Mouse (Mus musculus): ENCODE measurements around the gene Pik3cg. TPM values are rescaled to one million over a fixed set of nuclear protein-coding genes. Genes with fewer than 3 reads are reported as not detected.

Gene Pik3cg
- polyA plus RNA-seq, 1 experiment from 2014 or later: 3.7 TPM

- Histone ChIP-seq H3K9ac (ENCODE audit: low read length) (no peak overlapping the region), H3K9me3 (ENCODE audit: control insufficient read depth, low read length) (no peaks in the 10 kb centered on the region), H3K4me3 (ENCODE audit: low read depth, low read length) (no peak overlapping the region), H3K4me1 (replicated peaks; ENCODE audit: control insufficient read depth, insufficient read depth, low read length) (no peaks in the 10 kb centered on the region), H3K27ac (ENCODE audit: low read depth) (no peak overlapping the region), H3K36me3 (ENCODE audit: control insufficient read depth, insufficient read depth, low read length) (no peaks in the 10 kb centered on the region), H3K4me2 (ENCODE audit: low read length) (no peak overlapping the region), H3K27me3 (replicated peaks; ENCODE audit: control insufficient read depth, insufficient read depth, low read length) (no peaks in the 10 kb centered on the region)
- no peak for ATAC-seq (replicated peaks; ENCODE audit: low FRiP score, low TSS enrichment, low read depth)
- no peak for DNase-seq (ENCODE audit: low spot score)
- 92% methylated on average over 15 of the region's 15 CpGs for WGBS
Measured at GRCm38 (mm10) chr12:32182632-32183419, 25.6 kb downstream of the Pik3cg start.

- Histone ChIP-seq H3K27ac (ENCODE audit: low read depth) (no peak overlapping the region), H3K4me3 (ENCODE audit: low read depth, low read length) (no peak overlapping the region), H3K4me1 (replicated peaks; ENCODE audit: control insufficient read depth, insufficient read depth, low read length) (no peaks in the 10 kb centered on the region), H3K27me3 (replicated peaks; ENCODE audit: control insufficient read depth, insufficient read depth, low read length) (no peaks in the 10 kb centered on the region), H3K36me3 (ENCODE audit: control insufficient read depth, insufficient read depth, low read length) (no peaks in the 10 kb centered on the region), H3K4me2 (ENCODE audit: low read length) (no peak overlapping the region), H3K9ac (ENCODE audit: low read length) (no peak overlapping the region), H3K9me3 (ENCODE audit: control insufficient read depth, low read length) (no peaks in the 10 kb centered on the region)
- 60% methylated on average over 4 of the region's 4 CpGs for WGBS
- no peak for DNase-seq (ENCODE audit: low spot score)
- ATAC-seq (replicated peaks; ENCODE audit: low FRiP score, low TSS enrichment, low read depth): no peak
Measured at GRCm38 (mm10) chr12:32181885-32182284, 26.6 kb downstream of the Pik3cg start.

DNA sequence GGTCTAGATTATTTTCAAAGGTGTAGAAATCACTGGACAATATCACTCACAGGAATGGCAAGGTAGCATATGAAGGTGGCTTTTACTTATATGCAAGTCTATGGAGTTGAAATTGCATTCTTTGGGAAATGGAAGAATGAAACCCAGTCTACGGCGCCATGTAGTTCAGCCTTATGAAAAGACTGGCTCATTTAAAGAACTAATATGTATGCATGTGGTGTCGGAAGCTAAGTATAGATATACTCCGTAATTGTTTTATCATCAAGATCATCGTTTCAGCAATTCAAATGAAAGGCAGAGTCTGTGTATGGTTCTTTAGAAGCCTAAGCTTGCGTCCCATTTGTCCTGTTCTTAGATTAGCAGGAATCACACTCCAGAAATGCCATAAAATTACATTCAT, 34.0 kb downstream of the Pik3cg start:
- Histone ChIP-seq H3K9me3 (ENCODE audit: control insufficient read depth, low read length) (no peaks in the 10 kb centered on the region), H3K27me3 (replicated peaks; ENCODE audit: control insufficient read depth, insufficient read depth, low read length) (no peaks in the 10 kb centered on the region), H3K4me1 (replicated peaks; ENCODE audit: control insufficient read depth, insufficient read depth, low read length) (no peaks in the 10 kb centered on the region), H3K36me3 (ENCODE audit: control insufficient read depth, insufficient read depth, low read length) (no peaks in the 10 kb centered on the region), H3K4me2 (ENCODE audit: low read length) (no peak overlapping the region), H3K4me3 (ENCODE audit: low read depth, low read length) (no peak overlapping the region), H3K27ac (ENCODE audit: low read depth) (no peak overlapping the region), H3K9ac (ENCODE audit: low read length) (no peak overlapping the region)
- DNase-seq (ENCODE audit: low spot score) (no peak), ATAC-seq (replicated peaks; ENCODE audit: low FRiP score, low TSS enrichment, low read depth) (no peak)
- 95% methylated on average over 6 of the region's 6 CpGs for WGBS

DNA sequence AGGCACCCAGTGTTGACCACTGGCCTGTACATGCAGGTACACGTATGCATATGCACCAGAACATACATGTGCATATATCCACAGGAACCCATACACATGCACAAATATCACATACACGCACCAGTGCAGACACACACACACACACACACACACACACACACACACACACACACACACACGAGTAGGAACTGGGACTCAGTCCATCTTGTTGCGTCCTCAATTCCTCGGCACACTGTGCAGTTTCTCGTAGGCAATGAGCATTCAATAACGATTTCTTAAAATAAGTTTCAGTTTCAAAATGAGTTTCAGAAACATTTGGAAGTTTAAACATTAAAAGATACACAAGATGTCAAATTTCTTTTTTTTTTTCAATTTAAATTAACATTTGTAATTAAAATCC, 35.6 kb downstream of the Pik3cg start:
- no peaks in the 10 kb centered on the region for H3K9me3 ChIP-seq (ENCODE audit: control insufficient read depth, low read length)
- no peak overlapping the region for H3K27ac ChIP-seq (ENCODE audit: low read depth)
- no peaks in the 10 kb centered on the region for H3K4me1 ChIP-seq (replicated peaks; ENCODE audit: control insufficient read depth, insufficient read depth, low read length)
- DNase-seq (ENCODE audit: low spot score) (no peak), ATAC-seq (replicated peaks; ENCODE audit: low FRiP score, low TSS enrichment, low read depth) (no peak)
- H3K4me3 ChIP-seq (ENCODE audit: low read depth, low read length): no peak overlapping the region
- H3K27me3 ChIP-seq (replicated peaks; ENCODE audit: control insufficient read depth, insufficient read depth, low read length): no peaks in the 10 kb centered on the region
- no peak overlapping the region for H3K9ac ChIP-seq (ENCODE audit: low read length)
- WGBS: 90% methylated on average over 7 of the region's 7 CpGs
- no peak overlapping the region for H3K4me2 ChIP-seq (ENCODE audit: low read length)
- H3K36me3 ChIP-seq (ENCODE audit: control insufficient read depth, insufficient read depth, low read length): no peaks in the 10 kb centered on the region

DNA sequence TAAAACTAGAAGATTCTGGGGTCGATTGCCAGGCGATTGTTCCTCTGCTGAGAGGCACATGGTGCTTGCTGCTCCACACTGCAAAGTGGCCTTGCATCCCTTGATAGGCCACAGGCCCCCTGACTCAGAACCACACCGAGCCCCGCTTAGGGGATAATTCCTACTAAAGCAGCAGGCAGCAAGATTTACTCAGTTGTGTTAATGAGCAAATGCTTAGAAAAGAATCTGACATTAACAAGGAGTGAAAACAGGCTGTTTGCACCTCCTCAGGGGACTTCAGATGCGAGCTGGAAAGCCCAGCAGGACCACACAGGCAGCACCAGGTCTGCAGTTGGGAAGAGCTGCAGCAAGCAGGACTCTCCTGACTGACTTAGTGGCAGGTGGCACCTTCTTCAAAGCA, 39.3 kb downstream of the Pik3cg start:
- no peaks in the 10 kb centered on the region for H3K9me3 ChIP-seq (ENCODE audit: control insufficient read depth, low read length)
- WGBS: 28% methylated on average over 5 of the region's 5 CpGs

GRCm38 (mm10) chr12:32168751-32169150, 39.7 kb downstream of the Pik3cg start:
- Histone ChIP-seq H3K27ac (ENCODE audit: low read depth) (no peak overlapping the region), H3K4me1 (replicated peaks; ENCODE audit: control insufficient read depth, insufficient read depth, low read length) (no peaks in the 10 kb centered on the region), H3K4me3 (ENCODE audit: low read depth, low read length) (no peak overlapping the region), H3K36me3 (ENCODE audit: control insufficient read depth, insufficient read depth, low read length) (no peaks in the 10 kb centered on the region), H3K9me3 (ENCODE audit: control insufficient read depth, low read length) (no peaks in the 10 kb centered on the region), H3K9ac (ENCODE audit: low read length) (no peak overlapping the region), H3K27me3 (replicated peaks; ENCODE audit: control insufficient read depth, insufficient read depth, low read length) (no peaks in the 10 kb centered on the region), H3K4me2 (ENCODE audit: low read length) (no peak overlapping the region)
- no peak for DNase-seq (ENCODE audit: low spot score)
- no peak for ATAC-seq (replicated peaks; ENCODE audit: low FRiP score, low TSS enrichment, low read depth)
- WGBS: 24% methylated on average over 3 of the region's 3 CpGs

More for the DNA sequence above, 39.3 kb downstream of the Pik3cg start:
- Histone ChIP-seq H3K9ac (ENCODE audit: low read length) (no peak overlapping the region), H3K36me3 (ENCODE audit: control insufficient read depth, insufficient read depth, low read length) (no peaks in the 10 kb centered on the region), H3K4me1 (replicated peaks; ENCODE audit: control insufficient read depth, insufficient read depth, low read length) (no peaks in the 10 kb centered on the region), H3K27ac (ENCODE audit: low read depth) (no peak overlapping the region), H3K4me3 (ENCODE audit: low read depth, low read length) (no peak overlapping the region), H3K4me2 (ENCODE audit: low read length) (no peak overlapping the region), H3K27me3 (replicated peaks; ENCODE audit: control insufficient read depth, insufficient read depth, low read length) (no peaks in the 10 kb centered on the region)
- ATAC-seq (replicated peaks; ENCODE audit: low FRiP score, low TSS enrichment, low read depth) (no peak), DNase-seq (ENCODE audit: low spot score) (no peak)

- no peaks in the 10 kb centered on the region for H3K27me3 ChIP-seq (replicated peaks; ENCODE audit: control insufficient read depth, insufficient read depth, low read length)
- 73% methylated on average over 2 of the region's 2 CpGs for WGBS
- 0 out of 2 replicates have a peak, but pooled peaks cover 2% of the 10 kb centered on the region for H3K4me1 ChIP-seq (replicated peaks; ENCODE audit: control insufficient read depth, insufficient read depth, low read length)
- H3K4me3 ChIP-seq (ENCODE audit: low read depth, low read length): no peak overlapping the region
- H3K9ac ChIP-seq (ENCODE audit: low read length): no peak overlapping the region
- DNase-seq (ENCODE audit: low spot score): no peak
- no peaks in the 10 kb centered on the region for H3K36me3 ChIP-seq (ENCODE audit: control insufficient read depth, insufficient read depth, low read length)
- no peak overlapping the region for H3K4me2 ChIP-seq (ENCODE audit: low read length)
- H3K27ac ChIP-seq (ENCODE audit: low read depth): no peak overlapping the region
- ATAC-seq (replicated peaks; ENCODE audit: low FRiP score, low TSS enrichment, low read depth): no peak
- H3K9me3 ChIP-seq (ENCODE audit: control insufficient read depth, low read length): no peaks in the 10 kb centered on the region
Measured at GRCm38 (mm10) chr12:32163706-32164105, 44.8 kb downstream of the Pik3cg start.

GRCm38 (mm10) chr12:32158757-32159156, 49.7 kb downstream of the Pik3cg start:
- ATAC-seq (replicated peaks; ENCODE audit: low FRiP score, low TSS enrichment, low read depth) (no peak), DNase-seq (ENCODE audit: low spot score) (no peak)
- no peaks in the 10 kb centered on the region for H3K36me3 ChIP-seq (ENCODE audit: control insufficient read depth, insufficient read depth, low read length)
- 59% methylated on average over 5 of the region's 5 CpGs for WGBS
- no peak overlapping the region for H3K9ac ChIP-seq (ENCODE audit: low read length)
- H3K4me1 ChIP-seq (replicated peaks; ENCODE audit: control insufficient read depth, insufficient read depth, low read length): 0 out of 2 replicates have a peak, but pooled peaks cover 2% of the 10 kb centered on the region
- no peaks in the 10 kb centered on the region for H3K9me3 ChIP-seq (ENCODE audit: control insufficient read depth, low read length)
- no peaks in the 10 kb centered on the region for H3K27me3 ChIP-seq (replicated peaks; ENCODE audit: control insufficient read depth, insufficient read depth, low read length)
- no peak overlapping the region for H3K27ac ChIP-seq (ENCODE audit: low read depth)
- no peak overlapping the region for H3K4me2 ChIP-seq (ENCODE audit: low read length)
- no peak overlapping the region for H3K4me3 ChIP-seq (ENCODE audit: low read depth, low read length)

- ATAC-seq (replicated peaks; ENCODE audit: low FRiP score, low TSS enrichment, low read depth): no peak
- no peaks in the 10 kb centered on the region for H3K36me3 ChIP-seq (ENCODE audit: control insufficient read depth, insufficient read depth, low read length)
- no peak for DNase-seq (ENCODE audit: low spot score)
- no peak overlapping the region for H3K9ac ChIP-seq (ENCODE audit: low read length)
- H3K4me1 ChIP-seq (replicated peaks; ENCODE audit: control insufficient read depth, insufficient read depth, low read length): no peaks in the 10 kb centered on the region
- H3K4me3 ChIP-seq (ENCODE audit: low read depth, low read length): no peak overlapping the region
- no peak overlapping the region for H3K27ac ChIP-seq (ENCODE audit: low read depth)
- WGBS: 89% methylated on average over 7 of the region's 7 CpGs
- H3K27me3 ChIP-seq (replicated peaks; ENCODE audit: control insufficient read depth, insufficient read depth, low read length): no peaks in the 10 kb centered on the region
- H3K4me2 ChIP-seq (ENCODE audit: low read length): no peak overlapping the region
- no peaks in the 10 kb centered on the region for H3K9me3 ChIP-seq (ENCODE audit: control insufficient read depth, low read length)
Measured at GRCm38 (mm10) chr12:32146606-32147005, 61.9 kb downstream of the Pik3cg start.

Measured in intestine, embryonic 14.5 days (tissue).